Mouse (Mus musculus) ovary, postnatal 36 days (tissue): ENCODE data around the gene Atp2a1.

ENCODE experiments used
- DNase-seq: peaks from one replicate; pipeline ENCODE4 v3.0.0; 2022; ENCODE audit warnings: low spot score, mixed read lengths

The Atp2a1 gene

GRCm38 (mm10) chr7:126450641-126451040 is 12.3 kb downstream of the Atp2a1 start:
- DNase-seq = no peak

DNA sequence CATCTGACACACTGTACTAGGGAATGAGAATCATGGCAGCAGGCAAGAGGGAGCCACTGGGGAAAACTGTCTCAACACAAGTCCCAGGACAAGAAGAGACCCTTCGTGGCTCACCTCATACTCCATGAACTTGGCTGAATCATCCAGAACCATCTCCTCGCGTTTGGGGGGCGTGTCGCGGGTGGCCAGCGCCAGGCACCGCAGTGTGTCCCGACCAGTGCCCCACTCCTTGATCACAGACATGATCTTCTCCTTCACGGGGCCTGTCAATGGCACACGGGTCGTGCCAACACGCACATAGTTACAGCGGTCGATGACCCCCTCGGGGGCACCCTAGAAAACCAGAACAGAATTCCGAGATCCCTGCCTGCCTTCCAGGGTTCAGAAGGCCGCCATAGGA is 12.9 kb downstream of the Atp2a1 start:
- DNase-seq = no peak

DNA sequence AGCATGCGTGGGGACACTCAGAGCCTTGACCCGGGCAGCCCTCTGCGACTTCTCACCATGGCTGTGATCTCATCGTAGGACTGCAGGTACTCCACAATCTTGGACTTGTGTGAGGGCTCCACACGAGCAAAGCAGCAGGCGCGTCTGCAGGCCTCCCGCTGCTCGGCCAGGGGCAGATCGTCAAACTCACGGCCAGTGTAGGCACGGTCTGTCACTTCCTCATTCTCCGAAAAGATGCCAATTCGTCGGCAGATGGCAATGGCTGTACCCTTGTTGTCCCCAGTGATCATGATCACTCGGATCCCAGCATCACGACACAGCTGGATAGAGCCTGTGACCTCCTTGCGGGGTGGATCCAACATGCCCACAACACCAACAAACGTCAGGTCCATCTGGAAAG is 14.4 kb downstream of the Atp2a1 start:
- DNase-seq = no peak

- DNase-seq = no peak
Observed at GRCm38 (mm10) chr7:126446217-126446616, 16.7 kb downstream of the Atp2a1 start.

DNA sequence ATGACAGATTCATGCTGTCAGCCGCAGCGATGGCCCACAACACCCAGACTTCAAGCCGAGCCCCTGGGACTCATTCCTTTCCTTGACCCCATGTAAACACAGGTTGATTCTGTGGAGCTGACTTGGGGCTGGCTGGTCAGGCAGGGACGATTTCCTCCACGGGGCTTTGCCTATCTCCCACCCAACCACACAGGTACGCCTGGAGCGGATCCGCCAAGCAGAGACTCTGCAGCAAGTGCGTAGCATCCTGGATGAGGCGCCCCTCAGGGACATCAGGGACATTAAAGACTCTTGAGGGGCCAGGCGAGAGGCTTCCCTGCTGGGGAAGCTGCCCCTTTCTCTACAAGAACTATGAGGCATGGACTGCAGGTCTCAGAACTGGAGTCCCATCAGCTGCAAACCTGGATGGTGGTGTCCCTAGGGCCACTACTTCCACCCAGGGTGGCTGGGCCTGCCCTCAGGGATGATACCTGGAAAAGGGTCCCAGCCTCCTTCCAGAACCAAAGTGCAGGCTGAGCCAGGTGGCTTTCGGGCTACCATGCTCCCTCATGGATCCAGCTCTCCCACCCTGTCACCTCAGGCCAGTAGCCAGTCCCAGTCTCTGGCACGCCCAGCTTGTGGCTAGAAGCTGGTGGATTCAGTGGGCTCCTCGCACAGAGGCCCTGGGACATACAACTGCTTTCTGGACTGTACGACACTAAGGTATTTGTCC is 17.6 kb downstream of the Atp2a1 start:
- no peak for DNase-seq

- no peak for DNase-seq
Observed at GRCm38 (mm10) chr7:126444536-126444935, 18.4 kb downstream of the Atp2a1 start.

- DNase-seq = no peak
Observed at GRCm38 (mm10) chr7:126443997-126444396, 18.9 kb downstream of the Atp2a1 start.

- no peak for DNase-seq
Observed at GRCm38 (mm10) chr7:126440134-126440533, 22.8 kb downstream of the Atp2a1 start.

DNA sequence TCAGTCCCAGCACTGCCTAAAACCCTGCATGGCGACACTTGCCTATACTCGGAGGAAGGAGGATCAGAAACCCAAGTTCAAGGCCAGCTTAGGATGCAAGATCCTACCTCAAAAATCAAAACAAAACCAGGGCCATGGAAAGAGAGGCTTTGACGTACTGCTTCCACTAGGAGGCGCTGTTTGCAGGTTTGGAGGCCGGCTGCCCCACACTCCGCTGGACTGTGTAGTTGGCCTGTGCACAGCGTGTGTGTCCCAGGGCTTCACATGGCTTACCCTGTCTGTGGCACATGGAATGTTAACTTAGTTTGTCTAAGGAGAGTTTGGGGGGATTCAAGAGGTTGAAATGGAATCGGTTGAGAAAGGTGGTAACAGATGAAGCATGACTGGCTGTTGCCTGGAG is 26.1 kb downstream of the Atp2a1 start:
- peak; percentile 61 for DNase-seq

DNA sequence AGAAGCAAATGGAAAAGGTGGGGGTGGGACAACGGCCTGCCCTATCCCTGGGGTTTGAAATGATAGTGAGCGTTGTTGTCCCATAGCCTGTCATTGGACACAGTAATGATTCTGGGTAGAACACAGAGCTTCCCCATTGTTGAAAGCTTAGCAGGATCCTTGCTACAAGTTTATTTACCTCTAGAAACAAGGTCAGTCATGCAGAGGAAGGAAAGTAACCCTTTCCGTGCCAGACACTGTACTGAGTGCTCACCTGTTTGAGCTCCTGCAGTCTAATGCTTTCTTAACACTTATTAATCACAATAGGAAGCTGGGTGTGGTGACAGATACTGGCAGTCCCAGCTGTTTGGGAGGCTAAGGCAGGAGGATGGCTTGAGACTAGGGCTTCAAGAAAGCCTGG is 27.1 kb downstream of the Atp2a1 start:
- DNase-seq = no peak

DNA sequence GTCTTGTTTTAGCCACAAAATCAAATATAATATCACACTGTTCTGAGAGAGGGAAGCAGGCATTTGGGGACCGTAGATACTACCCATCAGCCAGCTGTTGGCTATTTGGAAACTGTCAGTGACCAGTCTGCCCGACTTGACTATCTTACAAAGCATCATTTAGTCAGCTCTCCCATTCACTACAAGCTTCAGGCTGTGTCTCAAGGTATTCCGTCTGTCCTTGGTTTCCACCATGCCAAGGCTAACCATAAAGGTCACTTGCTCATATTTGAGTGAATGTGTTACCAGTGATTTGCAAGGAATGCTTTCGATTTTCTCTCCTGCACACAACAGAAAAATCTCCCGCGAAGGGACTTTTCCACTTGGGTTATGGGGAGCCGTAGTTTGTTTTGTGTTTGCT is 28.2 kb downstream of the Atp2a1 start:
- no peak for DNase-seq

DNA sequence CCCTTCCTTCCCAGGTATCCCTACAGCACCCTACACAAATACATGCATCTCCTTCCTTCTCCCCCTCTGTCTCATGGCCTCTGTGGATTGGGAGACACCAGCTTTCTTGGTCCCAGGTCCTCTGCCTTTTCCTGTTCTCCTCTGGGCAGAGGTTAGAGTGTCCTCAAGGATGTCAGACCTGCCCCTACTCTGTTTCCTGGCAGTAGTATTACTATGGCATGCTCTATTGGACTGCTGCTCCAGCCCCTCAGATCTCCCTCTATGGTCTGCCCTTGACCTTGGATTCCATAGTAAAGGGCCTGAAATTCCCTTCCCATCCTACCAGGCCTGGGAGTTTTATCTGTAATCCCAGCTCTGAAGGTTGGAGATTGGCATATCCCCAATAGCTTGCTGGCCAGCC is 32.7 kb downstream of the Atp2a1 start:
- DNase-seq = no peak

- DNase-seq = no peak
Observed at GRCm38 (mm10) chr7:126429503-126429898, 33.4 kb downstream of the Atp2a1 start.

DNA sequence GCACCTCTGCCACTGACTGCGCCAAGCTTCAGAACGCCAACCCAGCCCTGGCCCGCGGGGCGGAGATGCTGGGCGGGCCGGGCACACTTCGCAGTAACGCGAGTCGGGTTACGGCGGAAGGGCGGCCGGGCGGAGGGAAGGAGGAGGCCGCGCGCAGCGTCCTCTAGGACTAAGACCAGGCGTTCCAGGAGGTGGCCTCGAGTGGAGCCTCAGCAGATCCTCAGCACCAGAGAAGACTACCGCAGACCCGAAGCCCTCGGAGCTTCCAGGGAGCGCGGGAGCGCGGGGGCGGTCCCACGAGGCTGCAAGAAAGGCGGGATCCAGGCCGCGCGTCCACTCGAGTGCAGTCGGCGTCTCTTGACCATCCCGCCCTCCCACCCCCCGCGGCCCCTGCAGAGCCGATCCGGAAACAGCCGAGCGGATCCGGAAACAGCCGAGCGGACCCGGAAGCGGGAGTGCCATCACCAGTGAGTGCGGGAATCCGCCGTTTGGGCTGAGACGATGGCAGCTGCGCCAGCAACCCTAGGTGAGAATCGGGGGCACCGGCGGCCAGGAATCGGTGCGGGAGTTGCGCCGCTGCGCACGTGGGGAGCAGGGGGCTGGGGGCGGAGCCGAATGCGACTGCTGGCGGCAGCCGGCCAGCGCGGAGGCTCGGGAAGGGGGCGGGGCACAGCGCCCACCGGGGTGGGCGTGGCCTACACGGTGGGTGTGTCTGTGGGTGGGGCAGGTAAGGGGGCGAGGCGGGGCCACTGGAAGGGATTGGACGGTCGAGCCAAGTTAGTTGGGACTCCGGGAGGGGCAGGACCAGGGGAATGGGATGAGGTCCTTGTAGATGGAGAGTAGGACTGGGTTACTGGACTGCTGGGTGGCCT is 34.0 kb downstream of the Atp2a1 start, which contains the start of gene Rabep2:
Gene Rabep2 (plus strand): TSS at position 129 of the 872 bp plus-strand sequence.
- DNase-seq = peak; percentile 98

DNA sequence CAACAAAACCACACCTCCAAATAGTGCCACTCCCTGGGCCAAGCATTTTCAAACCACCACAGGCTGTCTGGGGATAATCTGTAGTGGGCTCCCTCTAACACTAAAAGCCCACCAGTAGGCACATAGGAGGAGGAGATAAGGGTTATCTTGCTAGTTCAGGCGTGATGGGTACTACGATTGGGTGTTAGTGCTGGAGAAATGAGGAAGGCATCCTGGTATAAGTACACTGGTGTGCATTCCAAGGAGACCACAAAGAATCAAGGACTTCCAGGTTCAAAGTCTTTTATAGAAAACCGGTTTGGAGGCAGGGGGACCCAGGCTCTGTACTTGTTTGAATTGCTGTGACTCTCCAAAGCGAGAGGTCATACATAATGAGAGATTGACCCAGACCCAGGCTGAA is 34.8 kb downstream of the Atp2a1 start:
- no peak for DNase-seq

DNA sequence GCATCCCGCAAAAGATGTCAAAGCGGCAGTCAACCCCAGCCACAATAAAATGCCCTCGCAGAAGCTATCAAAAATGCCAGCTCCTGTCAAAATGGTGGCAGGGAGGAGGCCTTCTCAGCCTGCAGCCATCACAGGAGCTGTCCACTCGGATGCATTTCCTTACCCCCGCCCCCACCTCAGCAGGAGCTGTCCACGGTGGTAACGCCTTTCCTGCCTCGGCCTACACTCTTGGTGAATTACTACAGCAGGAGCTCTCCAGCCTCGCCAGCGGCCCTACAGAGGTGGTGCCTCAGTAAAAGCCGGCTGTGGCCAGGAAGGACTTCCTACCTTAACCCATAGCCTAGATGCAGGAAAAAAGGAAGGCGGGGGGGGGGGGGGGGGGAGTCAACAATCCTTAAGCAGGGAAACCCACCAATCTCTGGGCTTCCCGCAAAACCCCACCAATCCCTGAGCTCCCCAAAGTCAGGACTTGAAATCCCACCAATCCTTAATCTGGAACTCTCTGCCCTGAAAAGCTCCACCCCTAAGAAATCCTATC is 35.5 kb downstream of the Atp2a1 start:
- no peak for DNase-seq

DNA sequence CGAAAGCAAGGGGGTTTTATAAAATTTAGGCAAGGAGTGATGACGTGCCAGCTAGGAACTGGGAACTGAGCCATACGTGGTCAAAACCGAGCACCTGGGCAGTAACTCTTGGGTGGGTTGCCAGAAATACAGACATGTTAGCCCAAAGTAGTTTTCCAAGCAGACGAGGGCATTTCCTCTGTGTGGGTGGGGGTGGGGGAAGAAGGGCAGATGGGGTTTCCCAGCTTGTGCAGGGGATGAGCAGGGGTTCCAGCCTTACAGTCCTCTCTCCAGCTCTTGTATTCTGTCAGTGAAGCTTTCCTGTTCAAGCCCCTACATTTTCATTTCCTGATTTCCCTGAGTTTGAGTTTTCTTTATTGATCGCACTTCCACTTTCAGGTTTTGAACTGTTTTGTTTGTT is 38.7 kb downstream of the Atp2a1 start:
- DNase-seq = no peak

GRCm38 (mm10) chr7:126421756-126422155 is 41.2 kb downstream of the Atp2a1 start:
- DNase-seq = no peak

DNA sequence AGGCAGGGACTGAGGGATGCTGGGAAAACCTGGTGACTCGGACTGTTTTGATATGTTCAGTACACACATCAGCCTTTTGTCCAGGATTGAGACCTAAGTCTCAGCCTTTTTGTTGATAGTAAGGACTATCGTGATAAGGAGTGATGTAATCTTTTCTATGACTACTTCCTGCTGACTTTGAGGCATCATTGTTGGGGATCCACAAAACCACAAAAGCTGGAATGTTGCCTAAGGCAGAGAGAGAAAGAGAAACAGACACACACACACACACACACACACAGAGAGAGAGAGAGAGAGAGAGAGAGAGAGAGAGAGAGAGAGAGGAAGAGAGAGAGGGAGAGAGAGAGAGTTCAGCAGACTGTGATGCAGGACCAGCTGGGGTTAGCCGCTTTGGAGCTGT is 44.4 kb downstream of the Atp2a1 start:
- no peak for DNase-seq

GRCm38 (mm10) chr7:126417606-126418005 is 45.3 kb downstream of the Atp2a1 start:
- no peak for DNase-seq

DNA sequence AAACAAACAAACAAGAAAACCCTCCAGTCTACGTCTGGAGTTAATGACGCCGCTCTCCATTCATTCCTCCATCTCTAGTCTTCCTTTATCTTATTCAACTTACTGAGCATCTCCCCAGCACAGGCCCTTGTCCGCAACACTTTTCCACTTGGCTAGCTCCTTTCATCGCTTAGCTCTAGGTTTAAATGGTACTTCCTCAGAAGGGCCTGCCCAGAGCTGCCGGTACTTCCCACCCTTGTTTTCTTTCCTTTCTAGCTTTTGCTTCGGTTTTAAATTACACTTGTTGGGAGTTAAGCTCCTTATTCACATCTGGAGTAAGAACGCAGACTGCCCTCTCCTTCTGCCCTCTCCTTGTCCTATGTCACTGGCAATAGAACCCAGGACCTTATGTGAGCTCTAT is 45.9 kb downstream of the Atp2a1 start:
- DNase-seq = no peak

- DNase-seq = no peak
Observed at GRCm38 (mm10) chr7:126416615-126417014, 46.3 kb downstream of the Atp2a1 start.

DNA sequence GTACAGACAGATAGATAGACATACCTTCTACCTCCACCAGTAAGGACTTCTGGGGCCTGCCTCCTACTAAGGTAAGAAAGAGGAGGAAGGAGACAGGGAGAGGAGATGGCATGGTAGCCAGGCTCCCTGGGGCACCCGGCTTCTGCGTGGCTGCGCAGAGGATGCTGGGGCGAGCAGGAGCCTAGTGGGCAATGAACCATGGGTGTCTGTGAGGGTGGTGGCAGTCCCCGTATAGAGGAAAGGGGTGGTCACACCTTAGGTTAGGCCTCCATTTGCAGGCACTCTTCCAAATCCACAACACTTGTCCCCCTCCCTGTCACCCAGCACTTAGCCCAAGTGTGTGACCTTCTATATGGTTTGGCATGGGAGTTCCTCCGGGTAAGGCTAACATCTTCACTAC is 48.2 kb downstream of the Atp2a1 start, which contains the start of gene Cd19:
Gene Cd19 (minus strand): TSS at position 165 of the 400 bp plus-strand sequence.
- no peak for DNase-seq
